Mouse (Mus musculus) forebrain, postnatal 0 days (tissue): ENCODE data around the gene Pde6c. TPM values are rescaled to one million over a fixed set of nuclear protein-coding genes. Genes with fewer than 3 reads are reported as not detected.
A peak's percentile ranks its signal among the peaks of the same experiment; 100 is the strongest.

Experiments
- ATAC-seq: fragments of 200-750 bp; cut with Nextera tagmentation; 2 replicates; pipeline ENCODE4 v1.8.0; 2017; ENCODE audit warnings: mild to moderate bottlenecking, moderate library complexity
- DNase-seq: peaks from one replicate; pipeline ENCODE4 v3.0.0-alpha.2; 2015
- H3K27ac ChIP-seq: fragments of 300-500 bp; sonication (generic); 2 replicates; pipeline ENCODE4 v1.5.1; 2014; ENCODE audit warnings: low read depth, mild to moderate bottlenecking, antibody characterized with exemption, low read length, moderate library complexity, mixed read lengths
- H3K27me3 ChIP-seq: fragments of 300-500 bp; sonication (generic); 2 replicates; pipeline ENCODE4 v1.6.1; 2014; ENCODE audit warnings: mild to moderate bottlenecking, low read length, mixed read lengths; ENCODE audit not compliant: insufficient read depth
- H3K36me3 ChIP-seq: fragments of 300-500 bp; sonication (generic); 2 replicates; pipeline ENCODE4 v1.6.1; 2014; ENCODE audit warnings: mild to moderate bottlenecking, moderate library complexity; ENCODE audit not compliant: insufficient read depth
- H3K4me1 ChIP-seq: fragments of 300-500 bp; sonication (generic); 2 replicates; pipeline ENCODE4 v1.6.1; 2014; ENCODE audit warnings: antibody characterized with exemption; ENCODE audit not compliant: insufficient read depth
- H3K4me2 ChIP-seq: fragments of 300-500 bp; sonication (generic); 2 replicates; pipeline ENCODE4 v1.6.1; 2014; ENCODE audit warnings: low read depth, mild to moderate bottlenecking, moderate library complexity
- H3K4me3 ChIP-seq: fragments of 300-500 bp; sonication (generic); 2 replicates; pipeline ENCODE4 v1.5.1; 2014; ENCODE audit warnings: low read depth, low read length, mixed read lengths
- H3K9ac ChIP-seq: fragments of 300-500 bp; sonication (generic); 2 replicates; pipeline ENCODE4 v1.6.1; 2014; ENCODE audit warnings: mild to moderate bottlenecking
- H3K9me3 ChIP-seq: fragments of 300-500 bp; sonication (generic); 2 replicates; pipeline ENCODE4 v1.6.1; 2016; ENCODE audit warnings: low read length
- CTCF ChIP-seq: sonication (generic); IDR thresholded peaks from 2 replicates; pipeline ENCODE4 v1.5.1; 2016; ENCODE audit warnings: antibody characterized with exemption, control low read depth, low read depth
- WGBS: fragments of 180-500 bp; shearing (Covaris S2); extraction: QIAGEN DNeasy Blood & Tissue Kit; methylation state at CpG from one replicate; pipeline ENCODE4 v1.1.7; 2014; 5-methylcytosine and 5-hydroxymethylcytosine counted together
- polyA plus RNA-seq: library from polyadenylated mRNA; unstranded; fragments of >200 nt; fragmentation: Nextera tagmentation; extraction: Ambion mirVana; gene quantifications from 2 replicates; pipeline ENCODE4 v1.2.1, GENCODE M21; 2015
- total RNA-seq: library from RNA; depleted of rRNA; stranded (reverse); fragments of >200 nt; gene quantifications from 2 replicates; pipeline ENCODE4 v1.2.3, GENCODE M21; 2014

Pde6c gene
- total and polyA plus RNA-seq, 2 experiments from 2014 or later: 0.11 TPM; not detected in 1

DNA sequence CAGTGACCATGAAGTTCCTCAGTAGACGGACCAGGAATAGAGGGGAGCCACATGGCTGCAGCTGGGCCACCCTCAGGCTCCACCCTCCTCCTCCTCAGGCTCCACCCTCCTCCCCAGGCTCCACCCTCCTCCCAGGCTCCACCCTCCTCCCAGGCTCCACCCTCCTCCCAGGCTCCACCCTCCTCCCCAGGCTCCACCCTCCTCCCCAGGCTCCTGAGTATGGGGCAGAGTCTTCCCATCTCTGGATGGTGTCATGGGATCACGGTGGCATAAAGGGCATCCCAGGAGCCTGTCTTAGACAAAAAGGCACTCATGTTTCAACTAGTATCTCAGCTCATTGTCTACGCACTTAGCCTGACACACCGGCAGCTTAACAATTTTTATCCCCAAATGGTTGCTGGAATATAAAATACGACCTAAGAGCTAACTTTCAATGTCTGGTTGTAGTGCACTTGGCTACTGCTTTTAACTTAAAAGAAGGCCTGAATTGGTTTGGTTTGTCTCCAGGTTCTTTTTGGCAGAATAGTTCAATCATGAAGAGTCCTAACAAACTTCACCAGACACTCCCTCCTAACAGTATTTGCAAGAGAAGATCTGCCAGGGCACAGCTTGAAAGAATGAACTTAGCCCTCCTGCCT is 12.3 kb upstream of the Pde6c start:
- WGBS: 80% methylated on average over 5 of the region's 5 CpGs
- no peak overlapping the region for H3K27ac ChIP-seq
- H3K9ac ChIP-seq: no peak overlapping the region
- no peaks in the 10 kb centered on the region for H3K36me3 ChIP-seq
- no peak overlapping the region for H3K4me2 ChIP-seq
- TF ChIP-seq CTCF: no peak
- no peaks in the 10 kb centered on the region for H3K9me3 ChIP-seq
- DNase-seq (no peak), ATAC-seq (no peak)
- H3K4me1 ChIP-seq: 0 out of 2 replicates have a peak, but pooled peaks cover 6% of the 10 kb centered on the region
- no peaks in the 10 kb centered on the region; the same call in 1 of the 2 replicates for H3K27me3 ChIP-seq
- H3K4me3 ChIP-seq: no peak overlapping the region

DNA sequence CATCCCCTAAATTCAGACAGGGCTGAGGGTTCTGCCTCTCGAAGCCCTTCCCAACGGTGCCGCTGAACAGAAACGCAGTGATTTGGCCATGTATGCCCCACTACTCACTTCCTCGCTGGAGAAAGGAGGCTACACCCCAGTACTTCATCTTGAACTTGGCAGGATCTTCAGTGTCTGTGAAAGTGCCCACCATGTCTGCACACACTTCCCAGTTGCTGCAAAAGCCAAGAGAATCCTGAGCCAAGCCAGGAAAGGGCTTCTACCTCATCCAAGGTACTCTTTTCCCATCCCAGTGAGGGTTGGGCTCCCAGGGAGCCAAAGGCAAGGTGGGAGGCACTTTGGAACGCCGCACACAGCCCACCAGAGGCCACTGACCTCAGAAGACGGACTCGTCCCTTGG is 8.7 kb upstream of the Pde6c start:
- peak overlapping the region; percentile 80 for H3K4me2 ChIP-seq
- H3K9me3 ChIP-seq: no peaks in the 10 kb centered on the region
- DNase-seq (no peak), ATAC-seq (no peak)
- no peaks in the 10 kb centered on the region; the same call in none of the 2 replicates for H3K27me3 ChIP-seq
- H3K4me1 ChIP-seq: 0 out of 2 replicates have a peak, but pooled peaks cover 6% of the 10 kb centered on the region
- TF ChIP-seq CTCF: no peak
- 28% methylated on average over 9 of the region's 9 CpGs for WGBS
- H3K36me3 ChIP-seq: no peaks in the 10 kb centered on the region
- no peak overlapping the region for H3K27ac ChIP-seq
- peak overlapping the region; percentile 57 for H3K4me3 ChIP-seq
- H3K9ac ChIP-seq: no peak overlapping the region

DNA sequence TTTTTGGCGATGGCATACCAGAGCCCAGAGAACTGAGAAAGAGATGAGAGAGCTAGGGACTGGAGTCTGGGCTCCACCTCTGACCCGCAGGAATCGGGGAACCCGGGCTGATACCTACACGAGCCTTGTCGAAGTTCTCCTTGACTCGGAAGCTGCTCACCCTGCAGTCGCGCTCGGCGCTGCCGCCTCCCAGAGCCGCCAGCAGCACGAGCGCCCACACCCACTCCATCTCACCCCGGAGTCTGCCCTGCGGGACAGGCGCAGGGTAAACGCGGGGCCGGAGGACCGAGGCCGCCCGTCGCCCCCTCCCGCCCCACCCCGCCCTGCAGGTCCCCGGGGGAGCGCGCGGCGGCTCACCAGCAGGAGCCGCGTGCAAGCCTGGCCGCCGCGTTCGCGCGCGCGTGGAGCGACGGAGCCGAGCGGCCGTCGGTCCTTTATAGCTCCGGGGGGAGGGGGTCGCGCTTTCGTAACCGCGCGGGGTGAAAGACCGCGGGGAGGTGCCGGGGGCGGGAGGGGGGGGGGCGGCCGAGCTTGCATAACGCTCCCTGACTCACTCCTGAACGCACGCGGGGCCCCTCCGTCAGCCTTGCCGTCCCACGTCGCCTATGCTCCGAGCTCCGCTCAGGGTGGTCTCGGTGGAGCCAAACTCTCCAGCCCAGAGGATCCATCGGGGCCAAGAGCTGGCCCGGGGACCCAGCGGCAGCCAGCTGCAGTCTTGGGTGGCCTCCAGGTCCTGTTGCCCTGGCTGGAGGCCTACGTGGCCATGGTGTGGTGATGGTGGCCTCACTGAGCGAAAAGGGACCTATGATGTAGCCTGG is 8.0 kb upstream of the Pde6c start:
- DNase-seq (peak; percentile 38), ATAC-seq (peak; percentile 84)

DNA sequence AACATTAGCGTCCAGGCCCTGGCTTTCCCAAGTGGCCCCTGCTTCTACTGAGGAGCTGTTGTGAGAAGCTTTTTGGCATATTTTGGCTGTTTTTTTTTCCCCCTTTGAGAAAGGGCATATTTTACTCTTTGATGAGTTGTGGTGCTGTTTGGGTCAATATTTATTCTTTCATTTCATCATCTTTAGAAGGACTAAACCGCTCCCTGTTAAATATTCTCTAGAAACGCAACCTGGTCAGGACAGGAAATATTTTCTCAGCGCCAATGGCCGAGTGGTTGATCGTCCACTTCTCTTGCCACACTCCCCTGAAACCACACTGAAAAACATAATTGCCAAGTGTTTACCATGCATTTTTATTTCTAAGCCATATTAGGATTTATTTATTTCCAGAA is 7.4 kb upstream of the Pde6c start, which contains the start of gene Rbp4:
TSS of gene Rbp4 (minus strand) at position 63 of the 392 bp plus-strand sequence.
- DNase-seq (no peak), ATAC-seq (no peak)
- Histone ChIP-seq H3K9ac (peak within 1 kb of the TSS; percentile 45), H3K4me1 (0 out of 2 replicates have a peak, but pooled peaks cover 6% of the 10 kb centered on the region), H3K27ac (no peak within 1 kb of the TSS), H3K27me3 (no peaks in the 10 kb centered on the region; the same call in none of the 2 replicates), H3K4me3 (peak within 1 kb of the TSS; percentile 57), H3K9me3 (no peaks in the 10 kb centered on the region), H3K4me2 (peak within 1 kb of the TSS; percentile 80), H3K36me3 (no peaks in the 10 kb centered on the region)
- no peak for TF ChIP-seq CTCF
- 77% methylated on average over 6 of the region's 6 CpGs for WGBS

More for the DNA sequence above, 8.0 kb upstream of the Pde6c start:
- Histone ChIP-seq H3K9ac (peak overlapping the region; percentile 45), H3K27me3 (no peaks in the 10 kb centered on the region; the same call in none of the 2 replicates), H3K27ac (no peak overlapping the region), H3K9me3 (no peaks in the 10 kb centered on the region), H3K4me3 (peak overlapping the region; percentile 57), H3K36me3 (no peaks in the 10 kb centered on the region), H3K4me1 (0 out of 2 replicates have a peak, but pooled peaks cover 6% of the 10 kb centered on the region), H3K4me2 (peak overlapping the region; percentile 80)
- 2% methylated on average over 64 of the region's 77 CpGs for WGBS
- no peak for TF ChIP-seq CTCF

DNA sequence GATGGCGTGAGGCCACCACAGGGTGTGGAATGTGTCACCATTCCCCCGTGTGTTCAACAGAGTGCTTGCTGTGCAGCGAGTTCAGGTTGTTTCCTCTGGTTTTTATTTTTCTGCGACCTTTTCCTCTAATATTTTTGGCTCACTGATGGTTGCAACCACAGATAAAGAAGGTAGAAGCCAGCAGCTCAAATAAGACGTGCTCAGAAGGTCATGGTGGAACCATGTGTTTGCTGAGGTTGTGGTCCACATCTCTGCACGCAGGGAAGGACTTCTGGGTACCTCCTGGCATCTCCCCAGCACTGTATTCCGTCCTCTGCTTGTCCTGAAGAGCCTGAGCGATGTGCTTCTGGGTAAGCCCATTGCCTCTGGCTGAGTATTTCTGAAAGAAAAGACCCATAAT is 5.9 kb upstream of the Pde6c start:
- no peaks in the 10 kb centered on the region for H3K36me3 ChIP-seq
- 0 out of 2 replicates have a peak, but pooled peaks cover 6% of the 10 kb centered on the region for H3K4me1 ChIP-seq
- no peak overlapping the region for H3K4me2 ChIP-seq
- DNase-seq (no peak), ATAC-seq (no peak)
- no peak overlapping the region for H3K9ac ChIP-seq
- no peak for TF ChIP-seq CTCF
- H3K27ac ChIP-seq: no peak overlapping the region
- WGBS: 75% methylated on average over 8 of the region's 8 CpGs
- no peaks in the 10 kb centered on the region for H3K9me3 ChIP-seq
- no peaks in the 10 kb centered on the region; the same call in none of the 2 replicates for H3K27me3 ChIP-seq
- H3K4me3 ChIP-seq: no peak overlapping the region

DNA sequence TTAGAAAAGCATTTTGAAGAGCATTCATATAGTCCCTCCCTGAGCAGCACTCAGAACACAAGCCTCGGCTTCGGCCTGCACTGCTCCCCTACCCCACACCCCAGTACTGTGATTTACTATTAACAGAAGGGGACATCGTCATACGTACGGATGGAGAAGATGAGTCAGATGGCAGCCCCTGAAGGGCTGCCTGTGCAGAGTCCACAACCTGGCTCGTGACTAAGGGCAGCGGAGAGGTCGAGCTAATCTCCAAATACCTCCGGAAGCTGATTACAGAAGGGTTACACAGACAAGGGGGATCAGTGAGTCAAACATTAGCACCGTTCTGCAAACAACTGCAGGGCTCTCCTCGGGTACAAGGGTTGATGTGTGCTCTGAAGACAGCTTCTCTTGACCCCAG is 1.4 kb downstream of the Pde6c start:
- H3K27me3 ChIP-seq: no peaks in the 10 kb centered on the region
- no peak; the same call in 1 of the 2 replicates for ATAC-seq
- no peak for DNase-seq
- H3K9me3 ChIP-seq: no peaks in the 10 kb centered on the region
- WGBS: 70% methylated on average over 11 of the region's 11 CpGs
- no peak overlapping the region for H3K4me2 ChIP-seq
- H3K36me3 ChIP-seq: no peaks in the 10 kb centered on the region
- no peak overlapping the region for H3K9ac ChIP-seq
- no peak overlapping the region for H3K4me3 ChIP-seq
- H3K4me1 ChIP-seq: no peaks in the 10 kb centered on the region
- no peak for TF ChIP-seq CTCF
- H3K27ac ChIP-seq: no peak overlapping the region

DNA sequence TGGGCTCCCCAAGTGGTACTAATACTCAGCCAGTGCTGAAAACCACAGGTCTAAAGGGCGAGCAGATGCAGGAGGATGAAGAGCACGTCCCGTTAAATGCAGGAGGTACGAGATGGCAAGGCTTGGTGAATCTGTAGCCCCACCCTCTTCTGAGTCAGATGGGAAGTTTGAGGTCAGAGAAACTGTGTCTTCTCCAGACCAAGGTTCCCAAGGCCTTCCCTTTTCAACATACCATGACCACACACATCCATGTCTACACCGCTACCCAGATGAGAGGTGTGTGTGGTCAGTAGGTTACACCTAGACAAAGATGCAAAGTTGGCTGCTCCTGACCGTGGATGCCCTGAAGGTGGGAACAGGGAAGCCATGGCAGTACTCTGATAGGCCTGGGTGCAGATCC is 2.2 kb downstream of the Pde6c start:
- no peak for ATAC-seq
- 90% methylated on average over 6 of the region's 6 CpGs for WGBS
- TF ChIP-seq CTCF: no peak
- Histone ChIP-seq H3K27ac (no peak overlapping the region), H3K36me3 (no peaks in the 10 kb centered on the region), H3K4me1 (no peaks in the 10 kb centered on the region), H3K9me3 (no peaks in the 10 kb centered on the region), H3K27me3 (no peaks in the 10 kb centered on the region), H3K4me2 (no peak overlapping the region), H3K9ac (no peak overlapping the region), H3K4me3 (no peak overlapping the region)
- DNase-seq: no peak
